43 mouse cellular contexts compared by ENCODE assay signal in genomic region chr14:49186270-49186669, GRCm38 (mm10). TPM values are rescaled to one million over a fixed set of nuclear protein-coding genes. Genes with fewer than 3 reads are reported as not detected.
"Had no signal": no experiment of that assay in that cellular context is flagged by ENCODE, and none has a peak within 500 bp of the region (broad histone marks: within the 10 kb centered on the region; RNA-seq: fewer than 3 reads in every experiment).

No protein-coding gene starts in this region.

- ATAC-seq: liver, embryonic 12.5 days; lung, postnatal 0 days; midbrain, embryonic 13.5 days; midbrain, embryonic 15.5 days; midbrain, embryonic 16.5 days had no signal

- H3K4me2 ChIP-seq: limb, embryonic 12.5 days; limb, embryonic 13.5 days; limb, embryonic 15.5 days; liver, embryonic 11.5 days; liver, embryonic 12.5 days; liver, embryonic 13.5 days; liver, embryonic 15.5 days; lung, embryonic 14.5 days; lung, embryonic 15.5 days; midbrain, embryonic 11.5 days; midbrain, embryonic 12.5 days; midbrain, embryonic 13.5 days; midbrain, embryonic 15.5 days; neural tube, embryonic 12.5 days had no signal

- H3K9ac ChIP-seq: limb, embryonic 12.5 days; limb, embryonic 13.5 days; limb, embryonic 15.5 days; liver, embryonic 12.5 days; liver, embryonic 13.5 days; liver, embryonic 14.5 days; liver, embryonic 15.5 days; liver, postnatal 0 days; lung, embryonic 14.5 days; lung, embryonic 15.5 days; midbrain, embryonic 12.5 days; midbrain, embryonic 13.5 days; midbrain, embryonic 15.5 days; neural tube, embryonic 12.5 days had no signal

- H3K4me1 ChIP-seq: limb, embryonic 10.5 days; limb, embryonic 12.5 days; limb, embryonic 13.5 days; limb, embryonic 15.5 days; liver, embryonic 12.5 days; liver, embryonic 13.5 days; liver, embryonic 15.5 days; lung, embryonic 15.5 days; megakaryocyte, embryonic 14.5 days; midbrain, embryonic 10.5 days; midbrain, embryonic 12.5 days; midbrain, embryonic 13.5 days; midbrain, embryonic 15.5 days; neural tube, embryonic 12.5 days had no signal

- H3K27me3 ChIP-seq: limb, embryonic 12.5 days; limb, embryonic 13.5 days; limb, embryonic 15.5 days; liver, embryonic 12.5 days; liver, embryonic 13.5 days; liver, embryonic 15.5 days; lung, embryonic 15.5 days; megakaryocyte, embryonic 14.5 days; midbrain, embryonic 12.5 days; midbrain, embryonic 13.5 days; midbrain, embryonic 15.5 days; neural tube, embryonic 12.5 days had no signal

- H3K4me3 ChIP-seq: limb, embryonic 10.5 days; limb, embryonic 12.5 days; limb, embryonic 13.5 days; limb, embryonic 15.5 days; liver, embryonic 12.5 days; liver, embryonic 13.5 days; liver, embryonic 15.5 days; lung, embryonic 15.5 days; megakaryocyte, embryonic 14.5 days; midbrain, embryonic 10.5 days; midbrain, embryonic 12.5 days; midbrain, embryonic 13.5 days; midbrain, embryonic 15.5 days; myocyte; neural tube, embryonic 12.5 days had no signal

- H3K9me3 ChIP-seq: limb, embryonic 10.5 days; limb, embryonic 12.5 days; limb, embryonic 13.5 days; limb, embryonic 15.5 days; liver, embryonic 12.5 days; liver, embryonic 13.5 days; liver, embryonic 15.5 days; lung, embryonic 15.5 days; megakaryocyte, embryonic 14.5 days; midbrain, embryonic 10.5 days; midbrain, embryonic 12.5 days; midbrain, embryonic 13.5 days; midbrain, embryonic 15.5 days; neural tube, embryonic 12.5 days had no signal

- H3K27ac ChIP-seq: limb, embryonic 10.5 days; limb, embryonic 12.5 days; limb, embryonic 13.5 days; limb, embryonic 15.5 days; liver, embryonic 12.5 days; liver, embryonic 13.5 days; liver, embryonic 14.5 days; liver, embryonic 15.5 days; lung, embryonic 15.5 days; macrophage; midbrain, embryonic 10.5 days; midbrain, embryonic 12.5 days; midbrain, embryonic 13.5 days; midbrain, embryonic 15.5 days; neural tube, embryonic 12.5 days had no signal

- DNase-seq: left cerebral cortex, postnatal 4 days; liver; liver, embryonic 13.5 days; liver, postnatal 0 days; lung, adult 18-20 months; lung, adult 2 months; lung, embryonic 14.5 days; lung, postnatal 10 days; lung, postnatal 14 days; lung, postnatal 36 days; lung, postnatal 4 days; midbrain, embryonic 14.5 days had no signal

RNA-seq across cellular contexts. Expression of gene ccdc198, which starts 59.0 kb away (rescaled TPM):
- total RNA-seq: left cerebral cortex, postnatal 10 days; left cerebral cortex, postnatal 14 days; left cerebral cortex, postnatal 25 days; left cerebral cortex, postnatal 36 days; left cerebral cortex, postnatal 4 days; megakaryocyte progenitor cell, adult 5-6 weeks; megakaryocyte, adult 5-6 weeks; megakaryocyte-erythroid progenitor cell, adult 5-6 weeks; midbrain, postnatal 0 days; monocyte, adult 5-6 weeks had no signal
- polyA plus RNA-seq: limb, embryonic 14.5 days; limb, embryonic 15.5 days; liver, adult 2 months; lung, adult 2 months; macrophage; midbrain, postnatal 0 days; myocyte had no signal
